Mouse (Mus musculus) erythroblast, embryonic 14.5 days (primary cell): ENCODE measurements around the gene Iba57.

ENCODE experiments used
- GATA1 ChIP-seq: IDR thresholded peaks from 2 replicates; pipeline ENCODE4 v1.6.1; 2012; ENCODE audit warnings: low read length, inconsistent platforms, mixed read lengths
- TAL1 ChIP-seq: IDR thresholded peaks from 3 replicates; pipeline ENCODE4 v1.6.1; 2012; ENCODE audit warnings: low read length, inconsistent platforms, mixed read lengths

DNA sequence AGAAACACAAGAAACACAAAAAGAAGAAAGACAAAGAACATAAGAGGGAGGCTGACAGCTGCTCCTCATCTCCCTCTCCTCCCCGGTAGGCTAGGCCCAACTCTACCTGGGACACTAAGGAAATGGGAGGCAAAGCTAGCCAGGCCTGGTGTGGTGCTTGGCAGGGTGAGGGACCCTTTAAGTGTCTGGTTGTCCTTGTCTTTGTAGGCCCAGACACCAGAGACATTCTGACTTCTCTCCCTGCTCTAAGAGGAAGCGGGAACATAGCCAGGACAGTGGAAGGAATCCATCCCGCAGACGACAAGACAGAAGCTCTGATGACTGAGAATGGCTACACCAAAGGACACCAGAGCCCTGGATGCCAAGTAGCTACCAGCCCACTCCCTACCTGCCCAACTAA, 46.5 kb upstream of the Iba57 start:
- TF ChIP-seq TAL1 (no peak), GATA1 (no peak)
